Mouse (Mus musculus): ENCODE results near the gene Slc25a42. TPM values are rescaled to one million over a fixed set of nuclear protein-coding genes. Genes with fewer than 3 reads are reported as not detected.

Gene Slc25a42
- polyA plus RNA-seq, 1 experiment from 2014 or later, result 7.2 TPM

DNA sequence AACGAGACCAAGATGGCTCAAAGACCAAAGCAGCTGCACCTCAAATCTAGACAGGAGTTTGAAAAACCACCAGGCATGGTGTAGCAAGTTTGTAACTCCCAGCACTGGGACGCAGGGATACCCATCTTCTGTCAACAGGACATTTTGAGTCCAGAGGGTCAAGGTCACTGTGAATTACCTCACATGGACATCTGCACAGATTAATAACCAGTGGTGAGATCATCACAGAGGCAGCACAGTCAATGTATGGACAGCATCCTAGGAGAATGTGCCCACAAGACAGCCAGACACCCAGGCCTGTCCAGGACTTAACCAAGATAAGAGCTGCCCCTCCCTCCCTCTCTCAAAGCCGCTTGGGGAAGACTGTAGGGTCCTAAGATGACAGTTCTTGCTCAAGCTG is 42.0 kb downstream of the Slc25a42 start:
- WGBS, result 87% methylated on average over 3 of the region's 3 CpGs
- Histone ChIP-seq H3K36me3 (ENCODE audit: control insufficient read depth, insufficient read depth) (no peaks in the 10 kb centered on the region), H3K4me3 (replicated peaks; ENCODE audit: low read length) (no peak overlapping the region), H3K4me2 (ENCODE audit: low read length) (no peak overlapping the region), H3K9ac (replicated peaks; ENCODE audit: low read depth, low read length) (no peak overlapping the region), H3K27me3 (replicated peaks; ENCODE audit: control insufficient read depth, insufficient read depth, low read length) (no peaks in the 10 kb centered on the region), H3K9me3 (ENCODE audit: control insufficient read depth, low read length) (no peaks in the 10 kb centered on the region), H3K4me1 (replicated peaks; ENCODE audit: control insufficient read depth, insufficient read depth, low read length) (peaks cover 30% of the 10 kb centered on the region), H3K27ac (ENCODE audit: low read length) (no peak overlapping the region)
- ATAC-seq, result no peak

DNA sequence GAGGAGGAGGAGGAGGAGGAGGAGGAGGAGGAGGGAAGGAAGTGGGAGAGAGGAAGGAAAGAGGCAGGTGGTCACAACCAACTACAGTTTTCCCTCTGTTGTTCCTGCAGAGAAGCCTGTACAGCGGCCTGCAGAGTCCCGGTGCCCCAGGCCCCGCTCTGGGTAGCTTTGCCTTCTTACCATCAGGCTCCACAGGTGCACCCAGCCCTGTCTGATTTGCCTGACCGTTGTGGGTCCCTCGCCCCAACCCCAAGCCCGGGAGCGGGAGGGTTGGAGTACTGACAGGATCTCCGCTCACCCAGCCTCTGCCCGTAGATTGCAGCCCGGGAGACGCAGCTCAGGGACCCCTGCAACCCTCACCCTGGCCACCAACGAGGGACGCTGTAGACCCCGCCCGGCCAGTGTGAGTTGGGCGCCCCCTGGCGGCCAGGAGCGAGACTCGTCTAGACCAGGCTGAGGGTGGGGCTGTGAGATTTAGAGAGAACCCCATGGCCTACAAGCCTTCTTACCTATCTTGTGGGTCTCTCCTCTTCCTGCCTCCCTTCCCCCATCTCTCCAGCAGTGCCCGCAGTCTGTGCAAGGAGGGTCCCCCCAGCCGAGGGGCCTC is 45.5 kb downstream of the Slc25a42 start:
- Histone ChIP-seq H3K4me1 (replicated peaks; ENCODE audit: control insufficient read depth, insufficient read depth, low read length) (peaks cover 9% of the 10 kb centered on the region), H3K27me3 (replicated peaks; ENCODE audit: control insufficient read depth, insufficient read depth, low read length) (no peaks in the 10 kb centered on the region), H3K9me3 (ENCODE audit: control insufficient read depth, low read length) (no peaks in the 10 kb centered on the region), H3K36me3 (ENCODE audit: control insufficient read depth, insufficient read depth) (no peaks in the 10 kb centered on the region), H3K4me3 (replicated peaks; ENCODE audit: low read length) (peak overlapping the region; percentile 16), H3K4me2 (ENCODE audit: low read length) (peak overlapping the region; percentile 47), H3K27ac (ENCODE audit: low read length) (no peak overlapping the region), H3K9ac (replicated peaks; ENCODE audit: low read depth, low read length) (peak overlapping the region; percentile 50)
- 2% methylated on average over 21 of the region's 21 CpGs for WGBS
- peak; percentile 82 for ATAC-seq

DNA sequence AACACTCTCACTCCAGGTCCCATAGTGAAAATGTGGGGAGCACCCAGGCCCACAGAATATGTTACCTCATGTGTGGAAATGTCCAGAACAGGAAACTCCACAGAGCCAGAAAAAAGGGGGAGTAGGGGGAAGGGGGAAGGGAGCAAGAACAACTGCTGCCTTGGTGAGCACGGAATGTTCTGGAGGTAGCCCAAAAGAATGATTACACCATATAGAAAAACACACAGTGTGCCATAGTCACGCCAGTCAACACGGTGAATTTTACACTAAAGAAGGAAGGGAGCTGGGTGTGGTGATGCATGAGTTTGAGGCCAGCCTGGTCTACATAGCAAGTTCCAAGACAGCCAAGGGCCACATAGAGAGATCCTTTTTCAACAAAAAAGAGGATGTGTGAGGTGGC is 48.8 kb downstream of the Slc25a42 start:
- H3K4me3 ChIP-seq (replicated peaks; ENCODE audit: low read length), result no peak overlapping the region
- H3K27me3 ChIP-seq (replicated peaks; ENCODE audit: control insufficient read depth, insufficient read depth, low read length), result no peaks in the 10 kb centered on the region
- 79% methylated on average over 3 of the region's 3 CpGs for WGBS
- no peak overlapping the region for H3K27ac ChIP-seq (ENCODE audit: low read length)
- no peak for ATAC-seq
- H3K4me2 ChIP-seq (ENCODE audit: low read length), result no peak overlapping the region
- peaks cover 9% of the 10 kb centered on the region for H3K4me1 ChIP-seq (replicated peaks; ENCODE audit: control insufficient read depth, insufficient read depth, low read length)
- no peak overlapping the region for H3K9ac ChIP-seq (replicated peaks; ENCODE audit: low read depth, low read length)
- H3K36me3 ChIP-seq (ENCODE audit: control insufficient read depth, insufficient read depth), result no peaks in the 10 kb centered on the region
- no peaks in the 10 kb centered on the region for H3K9me3 ChIP-seq (ENCODE audit: control insufficient read depth, low read length)

DNA sequence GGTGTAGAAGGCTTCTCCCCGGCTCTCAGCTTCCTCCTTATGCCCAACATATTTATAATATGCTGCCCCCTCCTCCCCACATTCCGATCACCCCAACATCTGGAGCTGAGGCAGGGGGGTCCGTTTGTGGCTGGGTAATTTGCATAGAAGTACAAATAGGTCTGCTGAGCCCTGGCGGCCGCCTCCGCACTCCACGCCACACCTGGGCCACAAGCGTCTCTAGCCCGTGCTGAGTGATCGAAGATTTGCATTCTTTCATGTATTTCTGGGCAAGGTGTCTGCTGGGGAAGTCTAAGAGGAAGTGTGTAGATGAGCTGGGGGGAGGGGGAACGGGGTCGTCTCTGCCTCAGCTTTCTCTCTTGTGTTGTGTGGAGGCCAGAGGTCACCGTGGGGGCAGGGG is 52.1 kb downstream of the Slc25a42 start:
- Histone ChIP-seq H3K9me3 (ENCODE audit: control insufficient read depth, low read length) (no peaks in the 10 kb centered on the region), H3K4me1 (replicated peaks; ENCODE audit: control insufficient read depth, insufficient read depth, low read length) (peaks cover 3% of the 10 kb centered on the region; the same call in 1 of the 2 replicates), H3K36me3 (ENCODE audit: control insufficient read depth, insufficient read depth) (no peaks in the 10 kb centered on the region), H3K4me3 (replicated peaks; ENCODE audit: low read length) (no peak overlapping the region), H3K27me3 (replicated peaks; ENCODE audit: control insufficient read depth, insufficient read depth, low read length) (no peaks in the 10 kb centered on the region), H3K9ac (replicated peaks; ENCODE audit: low read depth, low read length) (no peak overlapping the region), H3K4me2 (ENCODE audit: low read length) (no peak overlapping the region), H3K27ac (ENCODE audit: low read length) (no peak overlapping the region)
- ATAC-seq, result no peak
- 69% methylated on average over 13 of the region's 13 CpGs for WGBS

DNA sequence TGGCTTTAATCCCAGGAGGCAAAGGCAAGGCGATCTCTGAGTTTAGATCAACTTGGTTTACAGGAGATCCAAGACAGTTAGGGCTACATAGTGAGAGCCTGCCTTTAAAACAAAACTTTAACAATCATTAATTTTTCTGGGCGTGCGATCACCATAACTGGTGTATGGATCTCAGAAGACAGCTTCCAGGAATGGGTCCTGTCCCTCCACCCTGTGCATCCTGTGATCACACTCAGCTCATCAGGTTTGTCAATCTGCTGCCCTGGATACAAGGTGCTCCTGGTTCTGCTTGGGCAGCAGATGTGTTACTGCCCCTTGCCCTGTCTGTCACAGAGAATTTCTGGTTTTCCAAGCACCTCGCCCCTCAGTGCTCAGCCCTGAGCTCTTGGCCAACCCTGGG is 52.9 kb downstream of the Slc25a42 start:
- Histone ChIP-seq H3K9ac (replicated peaks; ENCODE audit: low read depth, low read length) (no peak overlapping the region), H3K27ac (ENCODE audit: low read length) (no peak overlapping the region), H3K9me3 (ENCODE audit: control insufficient read depth, low read length) (no peaks in the 10 kb centered on the region), H3K27me3 (replicated peaks; ENCODE audit: control insufficient read depth, insufficient read depth, low read length) (no peaks in the 10 kb centered on the region), H3K4me3 (replicated peaks; ENCODE audit: low read length) (no peak overlapping the region), H3K36me3 (ENCODE audit: control insufficient read depth, insufficient read depth) (no peaks in the 10 kb centered on the region), H3K4me2 (ENCODE audit: low read length) (no peak overlapping the region), H3K4me1 (replicated peaks; ENCODE audit: control insufficient read depth, insufficient read depth, low read length) (peaks cover 3% of the 10 kb centered on the region; the same call in 1 of the 2 replicates)
- 85% methylated on average over 4 of the region's 4 CpGs for WGBS
- ATAC-seq, result no peak

DNA sequence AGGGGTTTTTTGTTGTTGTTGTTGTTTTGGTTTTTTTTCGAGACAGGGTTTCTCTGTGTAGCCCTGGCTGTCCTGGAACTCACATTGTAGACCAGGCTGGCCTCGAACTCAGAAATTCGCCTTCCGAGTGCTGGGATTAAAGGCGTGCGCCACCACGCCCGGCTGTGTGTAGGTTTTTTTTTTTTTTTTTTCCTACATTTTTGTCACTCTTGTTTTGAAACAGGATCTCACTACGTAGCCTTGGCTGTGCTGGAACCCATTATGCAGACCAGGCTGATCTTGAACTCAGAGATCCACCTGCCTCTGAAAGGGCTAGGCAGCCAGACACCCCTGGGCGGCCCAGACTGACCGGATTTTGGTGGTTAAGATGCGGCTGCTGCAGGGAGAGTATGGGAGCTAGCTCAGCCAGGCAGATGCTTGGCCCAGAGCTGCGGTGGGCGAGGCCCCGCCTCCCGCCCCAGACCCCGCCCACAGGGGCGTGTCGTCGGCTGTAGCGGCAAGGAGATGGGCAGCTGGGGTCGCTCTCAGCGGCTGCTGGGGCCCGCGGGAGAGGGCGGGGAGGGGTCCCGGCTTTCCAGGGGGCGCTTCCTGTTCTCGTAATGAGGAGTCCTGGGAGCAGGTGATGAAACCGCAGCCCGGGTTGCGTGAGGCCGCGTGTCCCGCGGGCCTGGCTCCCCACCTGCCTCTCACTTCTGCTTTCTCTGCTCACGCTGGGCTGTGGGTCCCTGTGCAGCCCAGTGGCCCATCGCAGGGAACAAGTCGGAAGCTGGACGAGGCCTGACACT is 53.8 kb downstream of the Slc25a42 start:
- WGBS, result 13% methylated on average over 38 of the region's 40 CpGs
- H3K9ac ChIP-seq (replicated peaks; ENCODE audit: low read depth, low read length), result peak overlapping the region; percentile 65
- no peaks in the 10 kb centered on the region for H3K36me3 ChIP-seq (ENCODE audit: control insufficient read depth, insufficient read depth)
- H3K4me1 ChIP-seq (replicated peaks; ENCODE audit: control insufficient read depth, insufficient read depth, low read length), result peaks cover 3% of the 10 kb centered on the region; the same call in 1 of the 2 replicates
- ATAC-seq, result peak; percentile 97
- no peaks in the 10 kb centered on the region for H3K9me3 ChIP-seq (ENCODE audit: control insufficient read depth, low read length)
- peak overlapping the region; percentile 52 for H3K4me3 ChIP-seq (replicated peaks; ENCODE audit: low read length)
- H3K27me3 ChIP-seq (replicated peaks; ENCODE audit: control insufficient read depth, insufficient read depth, low read length), result no peaks in the 10 kb centered on the region
- peak overlapping the region; percentile 59 for H3K4me2 ChIP-seq (ENCODE audit: low read length)
- H3K27ac ChIP-seq (ENCODE audit: low read length), result no peak overlapping the region

DNA sequence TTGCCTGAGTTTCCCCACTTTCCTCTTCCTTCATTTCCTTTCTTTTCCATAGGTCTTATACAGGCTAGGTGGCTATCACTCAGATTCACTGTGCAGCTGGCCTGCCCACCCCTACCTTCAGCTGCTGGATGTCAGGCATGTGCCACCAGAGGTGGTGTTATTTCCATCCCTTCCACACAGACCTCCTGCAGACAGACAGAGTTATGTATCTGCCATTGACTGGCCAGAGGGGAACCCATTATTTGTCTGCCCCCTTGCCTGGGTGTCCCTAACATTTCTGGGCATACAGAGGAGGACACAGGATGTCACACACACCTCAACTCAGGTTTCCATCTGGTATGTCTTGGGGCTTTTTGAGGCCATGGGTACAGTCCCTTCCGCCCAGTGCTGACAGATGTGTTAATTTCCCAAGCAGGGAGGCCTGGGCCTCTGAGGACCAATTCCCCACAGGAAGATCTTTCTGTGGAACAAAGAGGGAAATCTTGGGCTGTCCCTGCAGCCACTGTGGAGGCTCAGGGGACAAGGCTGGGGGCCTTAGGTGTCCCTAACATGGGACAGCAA is 54.8 kb downstream of the Slc25a42 start:
- Histone ChIP-seq H3K4me3 (replicated peaks; ENCODE audit: low read length) (no peak overlapping the region), H3K27me3 (replicated peaks; ENCODE audit: control insufficient read depth, insufficient read depth, low read length) (no peaks in the 10 kb centered on the region), H3K4me2 (ENCODE audit: low read length) (no peak overlapping the region), H3K27ac (ENCODE audit: low read length) (no peak overlapping the region), H3K9me3 (ENCODE audit: control insufficient read depth, low read length) (no peaks in the 10 kb centered on the region), H3K4me1 (replicated peaks; ENCODE audit: control insufficient read depth, insufficient read depth, low read length) (peaks cover 7% of the 10 kb centered on the region), H3K9ac (replicated peaks; ENCODE audit: low read depth, low read length) (no peak overlapping the region), H3K36me3 (ENCODE audit: control insufficient read depth, insufficient read depth) (no peaks in the 10 kb centered on the region)
- WGBS, result 95% methylated on average over 1 of the region's 1 CpGs
- no peak for ATAC-seq

DNA sequence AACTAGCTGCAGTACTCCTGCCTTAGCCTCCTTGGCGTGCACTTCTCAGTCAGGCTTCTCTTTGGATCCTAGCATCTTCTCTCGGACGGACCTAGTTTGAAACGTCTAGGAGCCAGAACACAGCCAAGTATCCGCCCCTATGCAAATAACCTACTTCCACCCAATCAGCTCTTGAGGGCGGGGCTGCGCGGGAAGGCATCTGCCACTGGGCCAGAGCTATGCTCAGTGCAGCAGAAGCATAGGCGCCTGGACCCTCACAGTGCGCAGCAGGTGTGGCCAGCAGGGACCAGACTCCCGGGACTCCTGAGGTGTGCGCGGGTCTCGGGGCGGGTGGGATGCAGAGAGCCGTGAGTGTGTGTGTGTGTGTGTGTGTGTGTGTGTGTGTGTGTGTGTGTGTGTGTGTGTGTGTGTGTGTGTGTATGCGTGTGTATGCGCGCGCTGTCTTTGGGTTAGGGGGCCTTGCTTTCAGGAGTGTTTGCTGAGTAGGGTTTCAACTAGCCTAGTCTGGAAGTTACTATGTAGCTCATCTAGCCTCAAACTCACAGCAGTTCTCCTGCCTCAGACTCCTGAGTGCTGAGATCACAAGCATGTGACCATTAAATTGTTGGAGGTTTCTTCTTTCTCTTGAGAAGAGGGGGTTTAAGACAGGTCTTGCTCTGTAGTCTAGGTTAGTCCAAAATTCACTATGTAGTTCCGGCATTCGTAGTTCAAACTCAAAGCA is 59.4 kb downstream of the Slc25a42 start:
- peak; percentile 97 for ATAC-seq
- Histone ChIP-seq H3K4me2 (ENCODE audit: low read length) (peak overlapping the region; percentile 34), H3K27ac (ENCODE audit: low read length) (no peak overlapping the region), H3K9me3 (ENCODE audit: control insufficient read depth, low read length) (no peaks in the 10 kb centered on the region), H3K4me3 (replicated peaks; ENCODE audit: low read length) (no peak overlapping the region), H3K36me3 (ENCODE audit: control insufficient read depth, insufficient read depth) (no peaks in the 10 kb centered on the region), H3K9ac (replicated peaks; ENCODE audit: low read depth, low read length) (no peak overlapping the region), H3K4me1 (replicated peaks; ENCODE audit: control insufficient read depth, insufficient read depth, low read length) (peaks cover 4% of the 10 kb centered on the region), H3K27me3 (replicated peaks; ENCODE audit: control insufficient read depth, insufficient read depth, low read length) (no peaks in the 10 kb centered on the region)
- 14% methylated on average over 22 of the region's 22 CpGs for WGBS

DNA sequence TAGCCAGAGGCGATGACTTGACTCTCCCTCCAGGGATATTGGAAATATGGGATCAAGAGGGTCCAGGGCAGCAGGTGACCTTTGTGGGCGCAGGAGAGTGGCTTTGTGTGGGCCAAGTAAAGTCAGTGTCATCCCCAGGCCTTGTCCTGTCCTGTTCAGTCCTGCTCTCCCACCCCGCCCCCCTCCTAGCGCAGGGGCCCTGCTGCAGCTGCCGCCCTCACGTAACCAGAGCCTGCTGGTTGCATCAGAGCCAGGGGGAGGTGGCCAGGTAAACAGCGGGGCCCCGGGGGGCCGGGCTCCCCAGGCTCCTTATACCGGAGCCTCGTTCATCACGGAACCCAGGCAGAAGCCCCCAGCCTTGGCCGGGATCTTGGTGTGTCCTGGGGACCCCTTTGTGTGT is 61.9 kb downstream of the Slc25a42 start:
- WGBS, result 20% methylated on average over 13 of the region's 13 CpGs
- Histone ChIP-seq H3K9ac (replicated peaks; ENCODE audit: low read depth, low read length) (no peak overlapping the region), H3K27ac (ENCODE audit: low read length) (no peak overlapping the region), H3K27me3 (replicated peaks; ENCODE audit: control insufficient read depth, insufficient read depth, low read length) (no peaks in the 10 kb centered on the region), H3K4me1 (replicated peaks; ENCODE audit: control insufficient read depth, insufficient read depth, low read length) (peaks cover 4% of the 10 kb centered on the region), H3K36me3 (ENCODE audit: control insufficient read depth, insufficient read depth) (peaks cover 6% of the 10 kb centered on the region), H3K4me2 (ENCODE audit: low read length) (no peak overlapping the region), H3K9me3 (ENCODE audit: control insufficient read depth, low read length) (no peaks in the 10 kb centered on the region), H3K4me3 (replicated peaks; ENCODE audit: low read length) (no peak overlapping the region)
- ATAC-seq, result no peak

Data from forebrain, embryonic 16.5 days (tissue).